Mouse (Mus musculus): ENCODE measurements around the gene Lsm4.

Gene Lsm4

DNA sequence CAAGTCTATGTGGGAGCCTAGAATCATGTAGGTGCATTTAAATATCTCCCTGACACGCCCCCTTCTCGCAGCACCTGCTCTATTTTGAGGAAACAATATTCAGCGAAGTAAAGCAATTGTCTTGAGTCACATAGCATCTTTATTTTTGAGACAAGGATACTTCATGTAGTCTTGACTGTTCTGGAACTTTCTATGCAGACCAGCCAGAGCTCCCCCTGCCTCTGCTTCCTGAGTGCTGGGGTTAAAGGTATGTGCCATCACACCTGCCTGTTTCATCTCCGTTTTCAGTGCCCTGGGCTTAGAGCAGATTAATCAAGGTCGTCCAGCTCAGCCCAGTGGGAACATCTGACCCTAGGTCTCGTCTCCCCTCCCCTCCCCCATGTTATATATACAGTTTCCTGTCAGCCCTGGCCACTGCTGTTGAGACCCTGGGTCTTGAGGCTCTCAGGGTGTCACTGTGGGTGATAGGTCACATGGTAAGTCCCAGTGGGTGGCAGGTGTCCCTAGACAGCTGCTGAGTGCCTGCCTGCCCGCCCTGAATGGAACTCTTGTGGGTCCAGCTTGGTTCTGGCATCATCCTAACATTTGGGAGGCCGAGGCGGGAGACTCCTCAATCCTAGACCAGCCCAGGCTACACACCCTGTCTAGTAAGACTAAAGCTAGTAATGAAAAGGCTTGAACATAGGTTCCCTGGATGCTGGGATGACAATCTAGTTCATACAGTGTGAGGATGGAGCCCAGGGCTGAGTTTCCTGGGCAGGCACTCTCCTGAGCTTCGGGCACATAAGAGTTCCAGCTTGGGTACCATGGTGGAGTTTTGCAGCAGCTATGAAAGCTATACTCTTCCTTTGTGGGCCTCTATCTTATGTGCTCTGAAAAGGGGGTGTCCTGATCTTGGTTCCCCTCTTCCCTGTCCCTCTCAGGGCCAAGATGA lies 28.3 kb downstream of the Lsm4 start:
- WGBS = 41% methylated on average over 10 of the region's 10 CpGs

DNA sequence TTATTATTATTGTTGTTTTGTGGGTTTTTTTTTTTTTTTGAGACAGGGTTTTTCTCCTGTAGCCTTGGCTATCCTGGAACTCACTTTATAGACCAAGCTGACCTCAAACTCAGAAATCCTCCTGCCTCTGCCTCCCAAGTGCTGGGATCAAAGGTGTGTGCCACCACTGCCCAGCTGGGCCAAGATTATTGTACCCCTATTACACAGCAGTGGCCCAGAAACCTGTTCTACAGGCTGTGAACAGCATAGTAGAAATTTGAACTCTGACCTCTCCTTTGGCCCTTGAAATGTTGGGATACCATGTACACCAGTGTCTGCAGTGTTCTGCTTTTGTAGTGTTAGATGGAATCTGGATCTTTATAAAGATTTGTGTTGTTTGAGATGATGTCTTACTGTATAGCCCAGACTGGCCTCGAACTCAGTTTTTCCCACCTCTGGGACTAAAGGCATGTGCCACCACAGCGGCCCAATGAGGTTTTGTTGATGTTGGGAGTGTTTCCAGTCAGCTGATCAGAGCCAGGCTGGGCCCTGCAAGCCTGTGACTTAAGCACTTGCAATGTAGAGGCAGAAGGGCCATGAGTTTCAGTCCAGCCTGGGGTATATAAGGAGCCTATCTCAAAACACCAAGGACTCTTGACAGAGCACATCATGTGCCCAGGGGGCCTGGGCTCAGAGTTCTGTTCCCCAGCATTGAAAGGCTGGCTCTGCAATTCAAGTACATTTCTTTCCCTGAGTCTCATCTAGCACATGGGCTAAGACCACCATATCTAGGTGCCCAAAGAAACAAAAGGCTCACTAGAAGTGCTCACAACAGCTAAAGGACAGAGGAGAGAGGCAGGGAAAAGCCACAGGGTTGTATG lies 29.2 kb downstream of the Lsm4 start:
- WGBS = 72% methylated on average over 2 of the region's 2 CpGs

DNA sequence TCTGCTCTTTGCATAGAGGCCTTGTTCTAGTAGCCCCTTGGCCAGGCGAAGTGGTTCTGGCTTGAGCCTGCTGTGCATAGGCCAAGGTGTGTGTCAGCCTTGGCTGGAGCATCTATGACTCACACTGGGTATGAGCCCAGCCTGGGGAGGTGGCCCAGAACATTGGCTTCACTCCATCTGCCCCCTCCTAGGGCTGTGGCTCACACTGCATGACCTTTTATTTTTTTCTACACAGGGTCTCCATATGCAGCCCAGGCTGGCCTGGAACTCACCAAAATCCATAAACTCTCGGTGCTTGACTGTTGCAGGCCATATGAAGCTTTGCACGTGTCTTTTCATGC lies 29.8 kb downstream of the Lsm4 start:
- 60% methylated on average over 3 of the region's 3 CpGs for WGBS

DNA sequence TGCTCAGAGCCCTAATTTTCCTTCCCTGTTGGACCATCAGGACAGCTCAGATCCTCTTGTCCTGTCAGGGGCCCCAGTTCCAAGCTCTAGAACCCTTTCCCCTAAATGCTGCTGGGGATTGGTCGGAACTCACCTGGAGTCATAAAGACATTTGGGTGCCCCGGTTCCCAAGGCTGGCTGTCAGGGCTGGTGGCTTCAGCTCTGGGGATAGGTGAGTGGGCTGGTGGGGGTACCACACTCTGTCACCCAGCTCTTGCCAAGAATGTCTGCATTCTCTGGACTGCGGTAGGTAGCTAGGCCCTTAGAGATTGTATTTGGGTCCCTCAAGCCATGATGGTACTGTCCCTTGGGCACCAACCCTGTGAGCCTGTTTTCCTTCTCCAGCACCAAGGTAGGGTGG lies 30.2 kb downstream of the Lsm4 start, which contains the start of gene Iqcn:
Gene Iqcn (plus strand): TSS at position 171 of the 400 bp plus-strand sequence.
- 91% methylated on average over 3 of the region's 3 CpGs for WGBS

DNA sequence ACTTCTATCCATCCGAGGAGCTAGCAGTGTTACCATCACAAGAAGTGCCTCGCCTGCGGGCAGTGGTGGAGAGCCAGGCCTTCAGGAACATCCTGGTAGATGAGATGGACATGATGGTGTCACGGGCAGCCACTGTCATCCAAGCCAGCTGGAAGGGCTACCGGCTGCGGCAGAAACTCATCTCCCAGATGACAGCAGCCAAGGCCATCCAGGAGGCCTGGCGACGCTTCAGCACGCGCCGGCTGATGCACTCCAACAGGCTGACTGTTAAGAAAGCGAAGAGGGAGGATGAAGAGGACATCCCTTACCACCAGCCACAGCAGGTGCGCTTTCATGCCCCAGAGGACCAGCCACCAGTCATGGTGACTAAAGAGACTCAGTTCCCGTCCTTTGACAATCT lies 35.2 kb downstream of the Lsm4 start:
- 89% methylated on average over 14 of the region's 14 CpGs for whole genome bisulfite sequencing

DNA sequence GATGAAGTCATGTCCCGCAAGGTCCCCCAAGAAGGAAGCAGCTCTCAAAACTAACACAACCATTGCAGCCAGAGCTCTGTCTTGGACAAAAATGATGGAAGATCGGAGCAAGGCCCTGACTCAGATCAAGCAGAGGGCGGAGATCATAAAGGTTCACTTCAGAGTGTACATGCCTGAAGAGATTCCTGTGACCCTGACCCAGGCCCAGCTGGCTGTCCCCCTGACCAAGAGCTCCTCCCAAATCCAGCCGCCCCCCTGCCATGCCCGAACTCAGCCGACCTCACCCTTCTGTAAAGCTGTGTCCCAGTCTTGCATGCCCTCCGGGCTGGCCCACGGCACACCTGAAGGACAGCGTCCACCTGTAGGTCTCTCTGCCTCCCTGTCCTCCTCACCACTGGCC lies 36.7 kb downstream of the Lsm4 start:
- 94% methylated on average over 9 of the region's 9 CpGs for WGBS

DNA sequence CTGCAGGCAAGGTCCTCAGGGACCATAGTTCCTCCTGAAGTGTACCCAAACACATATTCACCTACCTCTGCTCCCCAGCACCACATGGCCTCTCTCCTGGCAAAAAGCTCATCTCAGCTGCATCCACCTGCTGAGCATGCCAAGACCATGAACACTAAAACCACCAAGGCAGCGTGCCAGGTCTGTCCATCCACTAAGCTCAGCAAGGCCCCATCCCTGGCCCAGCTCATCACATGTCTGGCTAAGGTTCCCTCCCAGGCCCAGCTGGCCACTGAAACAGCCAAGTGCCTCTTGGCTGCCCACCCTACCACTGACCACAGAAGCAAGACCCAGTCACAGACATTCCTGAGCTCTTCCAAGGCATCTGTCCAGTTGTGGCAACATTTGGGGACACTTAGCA lies 37.2 kb downstream of the Lsm4 start:
- WGBS = 93% methylated on average over 1 of the region's 1 CpGs

DNA sequence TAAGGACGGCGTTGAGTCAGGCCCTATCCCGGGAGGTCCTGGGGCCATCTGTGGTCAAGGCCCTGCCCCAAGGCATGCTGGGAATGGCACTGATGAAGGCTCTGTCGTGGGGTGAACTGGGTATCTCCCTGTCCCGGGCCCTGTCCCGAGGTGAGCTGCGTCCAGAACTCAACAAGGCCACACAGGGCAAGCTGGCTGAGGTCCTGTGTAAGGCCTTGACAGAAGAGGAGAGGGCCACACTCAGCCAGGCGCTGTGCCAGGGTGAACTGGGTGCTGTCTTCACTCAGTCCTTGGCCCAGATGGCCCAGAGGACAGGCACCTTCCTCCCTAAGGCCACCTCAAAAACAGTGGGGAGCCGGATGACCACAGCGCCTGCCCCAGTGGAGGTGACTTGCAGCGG lies 38.0 kb downstream of the Lsm4 start:
- WGBS = 93% methylated on average over 11 of the region's 11 CpGs

DNA sequence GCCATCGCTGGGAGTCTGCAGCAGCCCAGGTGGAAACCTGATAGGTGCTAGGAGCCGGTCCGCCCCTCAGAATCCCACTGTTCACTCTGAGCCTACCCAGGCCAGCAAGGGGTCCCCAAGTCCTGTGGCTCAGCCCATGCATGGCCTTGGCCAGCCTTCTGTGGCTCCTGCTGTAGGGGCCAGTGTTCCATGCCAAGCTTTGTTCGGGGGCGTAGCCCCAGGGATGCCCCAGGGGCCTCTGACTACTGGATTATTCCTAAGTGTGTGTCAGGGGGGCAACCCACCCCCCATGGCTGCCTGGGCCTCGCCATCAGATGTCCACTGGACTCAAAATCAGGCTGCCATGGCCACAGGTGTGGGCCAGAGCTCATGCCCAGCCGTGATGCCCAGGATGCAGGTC lies 40.9 kb downstream of the Lsm4 start:
- 86% methylated on average over 7 of the region's 7 CpGs for WGBS

DNA sequence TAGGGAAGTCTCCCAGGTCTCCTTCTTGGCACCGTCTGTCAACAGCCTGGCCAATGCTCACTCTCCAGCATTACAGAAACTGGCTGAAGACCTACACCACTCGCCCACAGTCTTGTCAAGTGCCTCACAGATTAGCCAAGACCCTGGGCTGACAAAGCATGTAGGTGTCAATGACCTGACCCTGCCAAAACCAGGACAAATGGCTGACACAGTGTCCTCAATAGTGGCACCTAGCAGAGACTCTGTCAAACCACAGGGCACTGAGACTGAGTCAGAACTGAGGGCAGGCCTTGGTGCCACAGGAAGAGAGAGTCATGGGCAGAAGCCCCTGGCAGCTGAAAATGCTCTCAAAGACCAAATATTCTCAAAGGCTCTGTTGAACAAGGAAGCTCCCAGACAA lies 42.0 kb downstream of the Lsm4 start:
- 87% methylated on average over 2 of the region's 2 CpGs for WGBS

DNA sequence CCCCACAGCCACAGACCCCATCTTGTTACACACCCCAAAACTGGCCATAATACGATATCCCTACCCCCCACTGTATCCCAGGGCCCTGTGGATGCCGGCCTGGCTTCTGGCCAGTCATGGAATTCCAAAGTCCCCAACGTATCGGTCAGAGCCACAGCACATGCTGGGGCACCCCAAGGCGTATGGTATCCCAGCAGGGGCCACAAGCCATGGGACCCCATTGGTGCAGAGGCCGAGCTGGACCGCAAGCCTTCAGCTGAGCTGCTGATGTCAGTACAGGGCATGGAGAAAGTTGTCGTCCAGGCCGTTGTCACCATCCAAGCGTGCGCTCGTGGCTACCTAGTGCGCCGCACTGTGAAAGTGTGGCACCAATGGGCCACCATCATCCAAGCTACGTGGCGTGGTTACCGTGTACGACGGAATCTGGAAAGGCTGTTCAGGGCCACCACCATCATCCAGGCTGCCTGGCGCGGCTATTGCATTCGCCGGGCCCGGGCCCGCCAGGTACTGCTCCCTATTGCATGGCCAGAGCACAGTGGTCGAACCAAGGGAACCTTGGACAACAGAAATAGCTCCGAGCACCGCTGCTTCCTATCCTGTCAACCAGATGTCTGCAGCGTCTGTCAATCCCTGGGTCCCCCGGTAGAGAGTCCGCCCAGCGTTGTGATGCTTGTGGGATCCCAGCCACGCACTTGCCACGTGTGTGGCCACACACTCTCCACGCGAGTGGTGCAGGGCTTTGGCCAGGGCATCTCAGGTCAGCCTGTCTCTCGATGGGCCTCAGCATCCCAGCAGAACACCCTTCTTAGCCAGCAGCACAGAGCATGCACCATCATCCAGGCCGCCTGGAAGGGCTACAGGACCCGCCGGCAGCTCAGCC lies 43.7 kb downstream of the Lsm4 start:
- WGBS = 88% methylated on average over 40 of the region's 40 CpGs

DNA sequence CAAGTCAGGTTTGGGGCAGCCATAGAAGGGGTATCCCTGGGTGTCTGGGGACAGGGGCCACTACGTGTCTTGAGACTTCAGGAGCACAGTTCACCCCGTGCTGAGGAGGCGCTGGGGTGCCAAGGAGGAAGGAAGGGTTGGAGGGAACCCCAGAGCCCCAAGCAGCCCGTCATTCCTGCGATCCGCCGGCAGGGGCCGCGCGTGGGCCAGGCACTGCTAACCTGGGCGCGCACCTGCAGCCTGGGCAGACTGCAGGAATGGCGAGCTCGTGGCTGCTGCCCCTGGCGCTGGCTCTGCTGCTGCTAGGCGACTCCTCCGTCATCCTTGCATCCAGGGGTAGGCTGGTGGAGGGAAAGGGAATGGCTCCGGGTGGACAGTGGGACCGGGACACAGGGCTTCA lies 45.2 kb downstream of the Lsm4 start, which contains the start of gene Gm3336:
Gene Gm3336 (plus strand): TSS at position 247 of the 400 bp plus-strand sequence.
- 6% methylated on average over 19 of the region's 19 CpGs for WGBS

DNA sequence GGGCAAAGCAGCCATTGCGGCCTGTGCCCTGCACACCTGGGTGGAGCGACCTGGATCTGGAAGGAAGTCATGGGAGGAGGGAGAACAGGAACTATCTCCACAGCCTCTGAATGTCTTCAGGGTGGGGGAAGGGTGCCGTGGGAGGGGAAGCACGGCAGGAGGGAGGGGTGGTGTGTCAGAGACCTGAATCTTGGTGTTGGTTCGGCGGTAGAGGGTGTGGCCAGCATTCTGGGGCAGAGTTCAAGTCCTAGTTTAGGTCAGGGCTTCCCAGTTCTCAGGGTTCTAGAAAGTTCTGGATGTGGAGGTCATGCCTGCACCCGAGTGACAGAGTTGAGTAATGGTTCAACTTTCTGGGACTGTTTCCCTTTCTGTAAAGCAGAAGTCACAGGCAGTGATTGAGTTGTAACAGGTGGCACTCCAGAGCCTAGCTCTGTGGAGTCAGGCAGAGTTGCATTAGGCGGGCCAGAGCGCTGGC lies 46.8 kb downstream of the Lsm4 start:
- 65% methylated on average over 9 of the region's 9 CpGs for WGBS

DNA sequence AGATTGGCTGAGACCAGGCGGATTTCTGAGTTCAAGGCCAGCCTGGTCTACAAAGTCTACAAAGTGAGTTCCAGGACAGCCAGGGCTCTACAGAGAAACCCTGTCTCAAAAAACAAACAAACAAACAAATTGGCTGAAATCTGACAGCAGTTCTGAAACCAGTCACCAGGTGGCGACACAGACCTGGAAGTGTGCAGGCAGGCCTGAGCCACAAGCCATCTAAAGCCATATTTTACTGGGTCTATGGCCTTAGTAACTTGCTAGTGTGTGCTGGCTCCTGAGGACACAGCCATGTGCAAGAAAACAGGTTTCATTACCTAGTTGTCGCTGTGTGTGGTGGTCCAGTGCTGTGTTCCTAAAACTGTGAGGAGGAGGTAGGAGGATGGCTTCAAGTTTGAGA lies 47.7 kb downstream of the Lsm4 start:
- WGBS = 4% methylated on average over 3 of the region's 3 CpGs

DNA sequence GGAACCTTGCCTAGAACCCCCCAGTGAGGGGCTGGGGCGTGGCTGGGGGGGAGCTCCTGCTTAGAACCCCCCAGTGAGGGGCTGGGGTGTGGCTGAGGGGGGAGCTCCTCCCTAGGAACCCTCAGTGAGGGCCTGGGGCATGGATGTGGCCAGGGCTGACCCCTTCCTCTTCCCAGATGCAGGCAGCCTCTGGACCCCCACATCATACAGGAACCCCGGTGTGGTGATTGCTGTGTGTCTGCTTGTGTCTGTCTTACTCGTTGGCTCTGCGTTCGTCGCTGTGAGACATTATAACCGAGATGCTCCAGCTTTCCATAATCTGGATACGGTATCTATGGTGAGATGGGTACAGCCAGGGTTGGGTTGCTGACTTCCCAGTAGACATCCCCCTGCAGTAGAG lies 48.6 kb downstream of the Lsm4 start:
- WGBS = 84% methylated on average over 8 of the region's 8 CpGs

DNA sequence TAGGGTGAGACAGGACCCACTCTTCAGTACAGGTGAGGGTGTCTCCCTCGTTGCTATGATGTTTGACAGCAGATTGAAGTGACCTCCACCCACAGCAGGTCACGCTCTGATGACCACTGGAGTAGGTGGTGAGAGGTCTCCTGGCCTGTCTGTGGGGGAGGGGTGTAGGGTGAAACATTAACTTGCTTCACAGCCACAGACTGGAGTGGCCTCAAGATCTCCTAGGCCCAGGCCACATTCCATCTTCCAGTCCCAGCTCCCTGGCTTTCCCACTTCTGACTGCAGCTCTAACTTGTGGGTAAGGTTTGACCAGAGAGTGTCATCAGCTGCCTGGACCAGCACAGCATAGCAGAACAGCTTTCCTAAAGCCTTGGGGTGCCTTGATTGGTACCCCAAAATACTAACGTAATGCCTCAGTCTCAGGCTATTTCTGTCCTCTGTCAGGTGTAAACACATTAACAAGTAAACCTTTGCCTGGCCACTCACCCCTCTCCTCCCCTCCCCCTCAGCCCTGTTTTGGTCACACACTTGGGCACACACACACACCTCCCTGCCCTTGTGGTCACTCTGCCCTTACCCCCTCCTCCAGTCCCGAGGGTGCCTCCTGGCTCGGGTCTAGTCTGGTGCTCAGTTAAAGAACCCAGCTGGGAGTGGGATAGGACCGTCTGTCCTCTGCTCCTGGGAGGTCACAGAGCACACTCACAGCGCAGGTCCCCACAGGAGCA lies 50.6 kb downstream of the Lsm4 start, which contains the start of gene Pde4c:
Gene Pde4c (plus strand): TSS at position 235 of the 725 bp plus-strand sequence.
- WGBS = 88% methylated on average over 7 of the region's 7 CpGs

DNA sequence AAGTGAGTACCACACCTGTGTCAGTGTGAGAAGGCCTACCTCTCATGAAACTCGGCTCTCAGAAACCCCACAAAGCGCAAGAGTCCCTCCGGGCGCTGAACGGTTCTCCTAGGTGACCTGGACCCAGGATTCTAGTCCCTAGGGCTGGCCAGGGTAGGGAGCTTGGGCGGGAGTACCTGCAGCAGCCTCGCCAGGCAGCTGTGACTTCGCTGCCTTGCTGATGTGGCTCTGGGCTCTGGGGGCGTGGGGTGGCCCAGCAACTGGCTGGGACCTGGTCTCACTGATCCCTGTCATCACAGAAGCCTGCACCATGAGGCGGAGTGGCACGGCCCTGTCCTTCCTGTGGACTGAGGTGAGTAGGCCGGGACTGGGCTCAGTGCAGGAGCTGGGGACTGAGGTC lies 51.2 kb downstream of the Lsm4 start:
- 87% methylated on average over 12 of the region's 12 CpGs for WGBS

DNA sequence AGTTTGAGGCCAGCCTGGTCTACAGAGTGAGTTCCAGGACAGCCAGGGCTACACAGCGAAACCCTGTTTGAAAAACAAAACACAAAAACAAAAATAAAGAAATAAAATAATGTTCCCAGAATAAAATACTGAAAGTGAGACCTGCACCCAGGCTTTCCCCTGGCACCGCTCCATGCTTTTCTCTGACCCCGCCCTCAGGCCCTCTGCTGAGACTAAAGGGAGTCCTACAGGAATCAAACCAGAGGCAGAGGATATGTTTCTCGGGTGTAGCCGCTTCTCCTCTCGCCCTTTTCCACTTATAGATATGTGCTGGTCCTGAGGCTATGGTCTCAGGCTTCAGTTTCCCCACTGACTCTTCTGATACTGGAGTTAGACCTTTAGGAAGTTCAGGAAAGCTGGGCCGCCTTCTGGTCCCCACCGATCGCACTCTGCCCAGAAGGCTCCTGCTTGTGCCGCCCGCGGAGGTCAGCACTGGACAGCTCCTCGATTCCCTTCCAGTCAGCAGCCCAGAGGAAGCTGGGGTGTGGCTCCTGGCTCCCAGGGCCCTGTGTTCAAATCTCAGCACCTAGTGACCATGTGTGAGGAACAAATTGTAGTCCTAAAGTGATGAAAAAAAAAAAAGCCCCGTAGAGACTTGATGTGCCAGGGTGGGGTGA lies 52.9 kb downstream of the Lsm4 start:
- 57% methylated on average over 14 of the region's 14 CpGs for WGBS

DNA sequence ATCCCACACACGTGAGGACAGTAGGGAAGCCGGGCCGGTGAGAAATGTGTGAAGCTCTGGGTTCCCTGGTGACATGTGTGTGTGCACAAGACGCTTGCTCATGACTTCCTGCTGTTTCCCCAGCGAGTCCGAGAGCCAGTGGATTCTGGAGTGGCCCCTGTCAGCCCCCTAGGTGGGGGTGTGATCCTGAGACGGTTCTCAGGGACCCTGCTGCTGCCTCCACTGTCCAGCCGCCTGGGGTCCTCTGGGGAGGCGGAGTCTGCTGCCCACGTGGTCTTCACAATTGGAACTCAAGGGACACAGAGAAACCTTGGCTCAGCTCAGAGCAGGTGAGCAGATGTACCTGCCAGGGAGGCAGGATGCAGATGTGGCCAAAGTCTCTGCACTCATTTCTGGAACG lies 53.7 kb downstream of the Lsm4 start:
- WGBS = 45% methylated on average over 11 of the region's 11 CpGs
